Mouse (Mus musculus) liver, adult 2 months (tissue): ENCODE data around the gene Frmd5. TPM values are rescaled to one million over a fixed set of nuclear protein-coding genes. Genes with fewer than 3 reads are reported as not detected.

Experiments used
- DNase-seq: peaks from one replicate; pipeline ENCODE4 v3.0.0-alpha.2; 2011; ENCODE audit warnings: low read depth, low spot score; ENCODE audit errors: extremely low read depth
- H3K27ac ChIP-seq: fragments of 200-500 bp; replicated peaks from 2 replicates; pipeline ENCODE4 v1.5.1; 2012; ENCODE audit warnings: low read depth, mild to moderate bottlenecking, control low read depth, inconsistent platforms, low read length; ENCODE audit not compliant: insufficient read depth
- H3K27me3 ChIP-seq: fragments of 200-500 bp; 2 replicates; pipeline ENCODE4 v1.6.1; 2012; ENCODE audit warnings: mild to moderate bottlenecking, moderate library complexity, low read length, inconsistent platforms; ENCODE audit not compliant: control insufficient read depth, insufficient read depth
- H3K36me3 ChIP-seq: fragments of 200-500 bp; 2 replicates; pipeline ENCODE4 v1.6.1; 2012; ENCODE audit warnings: low read length, inconsistent platforms; ENCODE audit not compliant: control insufficient read depth, insufficient read depth
- H3K4me1 ChIP-seq: fragments of 200-500 bp; 2 replicates; pipeline ENCODE4 v1.6.1; 2011; ENCODE audit warnings: low read length; ENCODE audit not compliant: control insufficient read depth, insufficient read depth
- H3K4me3 ChIP-seq: fragments of 200-500 bp; 2 replicates; pipeline ENCODE4 v1.5.1; 2011; ENCODE audit warnings: low read depth, mild to moderate bottlenecking, control low read depth, low read length, moderate library complexity; ENCODE audit not compliant: insufficient read depth
- H3K79me2 ChIP-seq: fragments of 200-500 bp; 2 replicates; pipeline ENCODE4 v1.6.1; 2012; ENCODE audit warnings: inconsistent platforms, mild to moderate bottlenecking, low read length, moderate library complexity; ENCODE audit not compliant: control insufficient read depth, insufficient read depth
- H3K9ac ChIP-seq: fragments of 200-500 bp; 2 replicates; pipeline ENCODE4 v1.6.1; 2012; ENCODE audit warnings: low read depth, mild to moderate bottlenecking, control low read depth, inconsistent platforms, low read length
- CTCF ChIP-seq: fragments of 200-500 bp; IDR thresholded peaks from 2 replicates; pipeline ENCODE4 v1.5.1; 2011; ENCODE audit warnings: low read depth, low read length, control low read depth
- POLR2A ChIP-seq: fragments of 200-500 bp; IDR thresholded peaks from 2 replicates; pipeline ENCODE4 v1.6.1; 2011; ENCODE audit warnings: low read length, control low read depth; ENCODE audit not compliant: insufficient read depth; ENCODE audit errors: extremely low read depth
- WGBS: fragments of 180-500 bp; shearing (Covaris S2); methylation state at CpG from one replicate; pipeline ENCODE4 v1.1.7; 2018; 5-methylcytosine and 5-hydroxymethylcytosine counted together
- polyA plus RNA-seq: library from polyadenylated mRNA; depleted of rRNA; stranded (reverse); fragments of >200 nt; gene quantifications from 2 replicates; pipeline ENCODE4 v1.2.3, GENCODE M21; 2012; rRNA removed
- total RNA-seq: library from RNA; depleted of rRNA; stranded (reverse); fragments of >200 nt; gene quantifications from 2 replicates; pipeline ENCODE4 v1.2.3, GENCODE M21; 2014; rRNA removed

Gene Frmd5
- 0.27 TPM in 1 of 2 replicates, not detected in the other for total RNA-seq
- polyA plus RNA-seq: 0.12 TPM in 1 of 2 replicates, not detected in the other

DNA sequence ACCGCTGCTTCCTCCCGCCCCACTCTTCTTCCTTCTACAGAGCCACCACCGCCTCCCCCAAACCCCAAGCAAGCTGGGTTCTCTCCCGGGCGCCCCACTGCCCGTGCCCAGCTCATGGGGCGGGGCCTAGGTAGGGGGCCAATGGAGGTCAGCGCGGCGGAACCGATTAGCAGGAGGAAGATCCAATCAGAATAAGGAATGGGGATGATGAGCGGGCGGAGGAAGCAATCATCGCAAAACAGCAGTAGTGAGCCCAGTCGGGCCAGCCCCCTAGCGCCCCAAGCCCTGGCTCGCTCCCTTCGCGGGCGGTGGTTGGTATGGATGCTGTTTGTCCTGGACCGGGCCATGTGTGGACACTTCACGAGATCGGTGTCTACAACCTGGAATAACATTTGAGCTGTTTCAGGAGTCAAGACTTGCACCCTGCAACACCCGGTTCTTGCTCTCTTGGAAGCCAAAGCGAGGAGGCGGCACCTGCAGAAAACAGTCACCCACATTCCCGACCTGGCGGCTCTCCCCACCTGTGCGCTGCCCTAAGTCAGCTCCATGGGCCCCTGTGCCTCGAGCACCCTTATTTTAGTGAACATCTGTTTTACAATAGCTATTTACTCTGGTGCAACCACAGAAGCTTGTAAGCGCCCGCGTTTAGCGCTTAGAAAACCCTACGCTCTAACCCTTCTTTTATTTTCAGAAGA, at the start of gene Frmd5:
Gene Frmd5 (minus strand): TSS at position 129 of the 695 bp plus-strand sequence.
- Histone ChIP-seq H3K27me3 (peaks cover 15% of the 10 kb centered on the region), H3K9ac (no peak within 1 kb of the TSS), H3K36me3 (no peaks in the 10 kb centered on the region), H3K4me1 (no peaks in the 10 kb centered on the region), H3K4me3 (peak within 1 kb of the TSS; percentile 66), H3K27ac (no peak within 1 kb of the TSS), H3K79me2 (no peaks in the 10 kb centered on the region)
- 2% methylated on average over 35 of the region's 35 CpGs for WGBS
- TF ChIP-seq CTCF (no peak), POLR2A (no peak)
- peak; percentile 69 for DNase-seq

DNA sequence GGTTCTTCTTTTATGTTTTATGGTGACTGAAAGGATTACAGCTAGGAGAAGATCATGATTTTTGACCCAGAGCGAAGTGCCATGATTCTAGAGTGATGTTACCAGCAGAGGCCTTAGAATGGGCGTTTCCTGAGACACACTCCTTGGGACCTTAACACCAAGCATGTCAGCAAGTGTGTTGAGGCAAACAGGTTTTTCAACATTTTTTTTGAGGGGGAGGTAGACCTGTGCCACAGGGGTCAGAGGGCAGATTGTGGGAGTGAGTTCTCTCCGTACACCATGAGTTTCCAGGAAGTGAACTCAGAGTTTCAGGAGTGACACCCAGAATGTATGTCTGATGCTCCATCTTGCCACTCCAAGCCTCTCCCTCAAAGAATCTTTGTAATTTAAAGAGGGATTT, 47.1 kb upstream of the Frmd5 start:
- no peaks in the 10 kb centered on the region for H3K36me3 ChIP-seq
- no peaks in the 10 kb centered on the region for H3K79me2 ChIP-seq
- H3K27ac ChIP-seq: no peak overlapping the region
- WGBS: 89% methylated on average over 3 of the region's 3 CpGs
- no peaks in the 10 kb centered on the region for H3K27me3 ChIP-seq
- no peak for DNase-seq
- H3K4me3 ChIP-seq: no peak overlapping the region
- H3K9ac ChIP-seq: no peak overlapping the region
- H3K4me1 ChIP-seq: no peaks in the 10 kb centered on the region
- no peak for TF ChIP-seq POLR2A
- TF ChIP-seq CTCF: no peak

DNA sequence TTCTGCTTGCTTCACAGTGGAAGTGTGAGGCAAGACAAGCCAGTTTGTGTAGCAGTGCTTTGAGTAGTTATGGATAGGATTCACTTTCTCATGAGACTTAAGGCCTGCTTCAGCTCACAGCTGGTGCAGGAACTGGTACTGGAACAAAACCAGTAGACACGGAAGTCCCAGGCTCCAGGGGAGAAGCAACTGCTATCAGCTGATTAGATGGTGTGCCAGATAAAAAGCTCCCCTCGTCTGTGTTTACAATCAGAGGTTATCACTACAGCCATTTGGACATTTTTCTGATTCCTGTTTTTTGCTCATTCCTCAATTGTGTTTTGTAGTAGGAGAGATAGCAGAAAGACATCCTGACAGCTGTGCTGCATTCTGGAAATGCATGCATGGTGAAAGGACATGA, 45.2 kb upstream of the Frmd5 start:
- Histone ChIP-seq H3K9ac (no peak overlapping the region), H3K4me3 (no peak overlapping the region), H3K79me2 (no peaks in the 10 kb centered on the region), H3K27me3 (no peaks in the 10 kb centered on the region), H3K36me3 (no peaks in the 10 kb centered on the region), H3K27ac (no peak overlapping the region), H3K4me1 (no peaks in the 10 kb centered on the region)
- WGBS: 45% methylated on average over 2 of the region's 2 CpGs
- no peak for TF ChIP-seq POLR2A
- TF ChIP-seq CTCF: no peak
- DNase-seq: no peak

DNA sequence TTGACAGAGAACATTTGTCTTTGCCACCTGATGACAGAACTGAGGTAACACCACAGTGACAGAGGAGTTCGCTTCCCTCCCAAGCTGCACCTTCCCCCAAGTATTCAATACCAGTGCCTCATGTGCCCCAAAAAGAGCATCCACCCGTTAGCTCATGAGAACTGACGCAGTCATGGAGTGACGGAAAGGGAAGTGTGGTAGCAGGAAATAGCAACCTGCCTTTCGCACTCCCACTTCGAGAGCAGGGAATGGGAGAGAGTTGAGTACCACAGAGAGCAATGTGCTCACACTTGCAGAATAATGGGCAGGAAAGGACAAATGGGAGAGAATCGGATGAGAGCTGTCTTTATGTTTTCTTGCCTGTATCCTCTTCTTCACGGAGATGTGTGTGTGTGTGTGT, 39.2 kb upstream of the Frmd5 start:
- WGBS: 65% methylated on average over 8 of the region's 8 CpGs
- no peak for TF ChIP-seq POLR2A
- TF ChIP-seq CTCF: no peak
- H3K4me1 ChIP-seq: no peaks in the 10 kb centered on the region
- H3K27ac ChIP-seq: no peak overlapping the region
- no peaks in the 10 kb centered on the region for H3K36me3 ChIP-seq
- H3K27me3 ChIP-seq: no peaks in the 10 kb centered on the region
- no peak for DNase-seq
- no peaks in the 10 kb centered on the region for H3K79me2 ChIP-seq
- no peak overlapping the region for H3K4me3 ChIP-seq
- no peak overlapping the region for H3K9ac ChIP-seq

DNA sequence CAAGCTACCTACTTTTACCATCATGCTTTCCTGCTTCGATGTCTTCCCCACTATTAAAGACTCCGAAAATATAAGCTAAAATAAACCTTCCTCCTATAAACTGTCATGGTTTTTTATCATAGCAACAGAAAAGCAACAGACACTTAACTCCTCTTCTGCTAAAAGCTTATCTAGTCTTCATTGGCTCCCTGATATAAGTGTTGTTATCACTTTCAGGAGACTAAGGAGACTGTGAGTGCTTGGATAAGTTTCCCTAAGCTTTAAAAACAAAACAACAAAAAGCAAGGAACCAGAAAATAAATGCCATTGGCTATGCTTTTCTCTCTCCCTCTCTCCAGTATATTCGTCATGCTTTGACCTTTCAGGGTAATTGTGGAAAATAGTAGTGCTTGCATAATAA, 35.4 kb upstream of the Frmd5 start:
- TF ChIP-seq CTCF (no peak), POLR2A (no peak)
- Histone ChIP-seq H3K9ac (no peak overlapping the region), H3K36me3 (no peaks in the 10 kb centered on the region), H3K27ac (no peak overlapping the region), H3K4me3 (no peak overlapping the region), H3K4me1 (no peaks in the 10 kb centered on the region), H3K79me2 (no peaks in the 10 kb centered on the region), H3K27me3 (0 out of 2 replicates have a peak, but pooled peaks cover 4% of the 10 kb centered on the region)
- WGBS: 80% methylated on average over 3 of the region's 3 CpGs
- DNase-seq: no peak

DNA sequence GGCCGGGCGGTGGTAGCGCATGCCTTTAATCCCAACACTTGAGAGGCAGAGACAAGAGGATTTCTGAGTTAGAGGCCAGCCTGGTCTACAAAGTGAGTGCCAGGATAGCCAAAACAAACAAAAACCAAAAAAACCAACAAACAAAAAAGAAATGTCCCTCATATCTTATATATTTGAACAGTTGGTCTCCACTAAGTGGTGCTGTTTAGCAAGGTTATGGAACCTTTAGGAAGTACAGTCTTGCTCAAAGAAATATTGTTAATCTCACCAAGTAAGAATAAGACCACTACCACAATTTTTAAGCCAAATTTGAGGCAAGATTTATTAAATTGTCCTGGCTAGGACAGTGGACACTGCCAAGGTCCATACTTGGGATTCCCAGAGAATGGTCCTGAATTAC, 34.6 kb upstream of the Frmd5 start:
- Histone ChIP-seq H3K36me3 (no peaks in the 10 kb centered on the region), H3K4me3 (no peak overlapping the region), H3K9ac (no peak overlapping the region), H3K27ac (no peak overlapping the region), H3K27me3 (0 out of 2 replicates have a peak, but pooled peaks cover 4% of the 10 kb centered on the region), H3K79me2 (no peaks in the 10 kb centered on the region), H3K4me1 (no peaks in the 10 kb centered on the region)
- TF ChIP-seq CTCF (no peak), POLR2A (no peak)
- peak; percentile 7 for DNase-seq
- WGBS: 95% methylated on average over 3 of the region's 3 CpGs
